Mouse (Mus musculus) liver (tissue): ENCODE measurements around the gene Eftud2.

ENCODE experiments used
- DNase-seq: peaks from one replicate; pipeline ENCODE4 v3.0.0-alpha.2; 2020; ENCODE audit warnings: mixed read lengths

The Eftud2 gene

GRCm38 (mm10) chr11:102814881-102815280 lies 65.9 kb downstream of the Eftud2 start:
- DNase-seq = no peak

GRCm38 (mm10) chr11:102810721-102811485 lies 69.9 kb downstream of the Eftud2 start:
- no peak for DNase-seq

GRCm38 (mm10) chr11:102808246-102808645 lies 72.5 kb downstream of the Eftud2 start:
- DNase-seq = no peak

DNA sequence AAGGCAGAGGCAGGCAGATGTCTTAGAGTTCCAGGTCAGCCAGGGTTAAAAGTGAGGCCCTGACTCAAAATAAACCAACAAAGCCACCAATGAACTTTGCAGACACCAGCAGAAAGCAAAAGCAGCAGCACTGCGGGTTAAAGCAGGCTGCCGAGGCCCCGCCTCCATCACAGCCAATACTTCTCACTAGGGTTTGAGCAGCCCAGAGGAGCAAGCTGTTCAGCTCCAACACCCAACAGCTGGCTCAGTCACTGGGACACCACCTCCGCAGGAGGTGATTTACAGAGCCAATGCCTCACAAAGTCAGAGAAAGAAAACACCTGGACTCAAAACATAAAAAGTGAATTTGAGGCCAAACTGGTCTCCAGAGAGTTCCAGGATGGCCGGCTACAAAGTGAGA lies 77.3 kb downstream of the Eftud2 start:
- no peak for DNase-seq

DNA sequence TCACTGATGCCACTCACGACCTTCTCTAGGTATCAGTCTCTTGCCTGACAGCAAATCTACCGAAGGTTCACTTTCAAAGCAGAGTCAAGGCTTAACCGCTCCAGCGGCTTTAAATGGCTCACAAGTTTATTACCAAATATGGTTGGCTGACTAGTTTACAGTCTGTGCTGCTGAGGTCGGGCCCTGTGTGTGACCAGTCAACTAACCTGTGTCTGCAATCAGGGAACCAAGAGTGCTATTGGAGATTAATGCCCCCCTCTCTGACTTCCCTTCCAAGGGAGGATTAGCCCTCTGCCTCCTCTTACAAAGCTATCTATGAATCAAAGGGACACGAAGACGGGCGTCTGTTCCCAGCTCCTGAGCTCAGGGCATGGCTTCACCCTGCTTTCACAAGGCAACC lies 86.6 kb downstream of the Eftud2 start:
- DNase-seq = no peak

- no peak for DNase-seq
Observed at GRCm38 (mm10) chr11:102791682-102792445, 88.9 kb downstream of the Eftud2 start.
